Mouse (Mus musculus) hindbrain, embryonic 13.5 days (tissue): ENCODE results near the gene Pax4. TPM values are rescaled to one million over a fixed set of nuclear protein-coding genes. Genes with fewer than 3 reads are reported as not detected.

Experiments
- ATAC-seq: fragments of 200-750 bp; cut with Nextera tagmentation; 2 replicates; pipeline ENCODE4 v1.8.0; 2017; ENCODE audit warnings: moderate TSS enrichment; ENCODE audit not compliant: low FRiP score
- H3K27ac ChIP-seq: fragments of 300-500 bp; sonication (generic); 2 replicates; pipeline ENCODE4 v1.5.1; 2015; ENCODE audit warnings: inconsistent platforms, mild to moderate bottlenecking, moderate library complexity
- H3K27me3 ChIP-seq: fragments of 300-500 bp; sonication (generic); 2 replicates; pipeline ENCODE4 v1.6.1; 2015; ENCODE audit warnings: mild to moderate bottlenecking, inconsistent platforms
- H3K36me3 ChIP-seq: fragments of 300-500 bp; sonication (generic); 2 replicates; pipeline ENCODE4 v1.6.1; 2015; ENCODE audit warnings: mild to moderate bottlenecking, inconsistent platforms
- H3K4me1 ChIP-seq: fragments of 300-500 bp; sonication (generic); replicated peaks from 2 replicates; pipeline ENCODE4 v1.6.1; 2015; ENCODE audit warnings: inconsistent platforms
- H3K4me2 ChIP-seq: fragments of 300-500 bp; sonication (generic); 2 replicates; pipeline ENCODE4 v1.6.1; 2015; ENCODE audit warnings: inconsistent platforms, mild to moderate bottlenecking, moderate library complexity
- H3K4me3 ChIP-seq: fragments of 300-500 bp; sonication (generic); 2 replicates; pipeline ENCODE4 v1.5.1; 2015; ENCODE audit warnings: mild to moderate bottlenecking, inconsistent platforms
- H3K9ac ChIP-seq: fragments of 300-500 bp; sonication (generic); 2 replicates; pipeline ENCODE4 v1.6.1; 2015; ENCODE audit warnings: mild to moderate bottlenecking, inconsistent platforms
- H3K9me3 ChIP-seq: fragments of 300-500 bp; sonication (generic); 2 replicates; pipeline ENCODE4 v1.6.1; 2016; ENCODE audit warnings: inconsistent platforms
- WGBS: fragments of 180-500 bp; shearing (Covaris S2); methylation state at CpG from one replicate; pipeline ENCODE4 v1.1.7; 2015; 5-methylcytosine and 5-hydroxymethylcytosine counted together
- polyA plus RNA-seq: library from polyadenylated mRNA; unstranded; fragments of >200 nt; fragmentation: Nextera tagmentation; extraction: Ambion mirVana; gene quantifications from 2 replicates; pipeline ENCODE4 v1.2.1, GENCODE M21; 2015

Gene Pax4
- polyA plus RNA-seq, 1 experiment from 2014 or later, result not detected

DNA sequence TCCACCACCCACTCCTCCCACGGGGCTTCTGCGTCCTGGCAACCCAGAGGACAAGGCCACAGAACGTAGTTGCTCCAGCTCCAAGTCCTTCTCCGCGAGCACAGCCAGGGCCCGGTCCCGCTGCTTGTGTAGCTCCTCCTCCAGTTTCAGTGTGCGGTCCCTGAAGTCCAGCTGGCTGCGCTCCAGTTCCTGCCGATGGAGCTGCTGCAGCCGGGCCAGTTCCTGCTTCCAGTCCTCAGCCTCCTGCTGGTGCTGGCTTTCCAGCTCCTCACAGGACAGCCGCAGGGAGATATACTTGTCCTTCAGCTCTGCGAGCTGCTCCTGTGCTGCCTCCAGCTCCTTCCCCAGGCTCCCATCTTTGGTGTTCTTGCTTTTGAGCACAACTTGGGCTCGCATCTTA, 30.7 kb downstream of the Pax4 start:
- H3K9ac ChIP-seq, result no peak overlapping the region
- no peak for ATAC-seq
- WGBS, result 78% methylated on average over 14 of the region's 14 CpGs
- H3K4me3 ChIP-seq, result no peak overlapping the region
- H3K4me1 ChIP-seq, result peaks cover 51% of the 10 kb centered on the region
- H3K36me3 ChIP-seq, result peaks cover 47% of the 10 kb centered on the region
- no peak overlapping the region for H3K4me2 ChIP-seq
- no peak overlapping the region for H3K27ac ChIP-seq
- H3K27me3 ChIP-seq, result no peaks in the 10 kb centered on the region
- H3K9me3 ChIP-seq, result no peaks in the 10 kb centered on the region

DNA sequence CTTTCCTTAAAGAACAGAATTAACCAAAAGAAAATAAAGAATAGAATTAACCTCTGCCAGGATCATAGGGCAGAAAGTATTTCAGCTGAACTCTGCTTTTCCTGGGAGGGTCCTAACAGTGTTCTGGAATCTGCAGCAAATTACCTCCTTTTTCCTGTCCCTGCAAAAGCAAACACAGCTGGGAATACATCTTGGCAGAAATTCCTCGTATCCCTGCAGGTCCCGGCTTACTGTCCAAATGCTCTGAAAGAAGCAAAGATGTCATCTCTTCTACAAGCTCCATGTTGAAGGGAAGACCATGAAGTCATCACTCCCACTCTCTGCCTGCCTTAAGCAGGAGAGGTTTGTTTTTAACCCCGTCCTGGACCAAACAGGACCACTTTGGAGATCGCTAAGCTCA, 32.2 kb downstream of the Pax4 start:
- Histone ChIP-seq H3K36me3 (peaks cover 60% of the 10 kb centered on the region), H3K9ac (no peak overlapping the region), H3K4me3 (no peak overlapping the region), H3K4me1 (peaks cover 43% of the 10 kb centered on the region), H3K27me3 (no peaks in the 10 kb centered on the region), H3K4me2 (no peak overlapping the region), H3K27ac (no peak overlapping the region), H3K9me3 (no peaks in the 10 kb centered on the region)
- 65% methylated on average over 4 of the region's 4 CpGs for WGBS
- no peak for ATAC-seq

DNA sequence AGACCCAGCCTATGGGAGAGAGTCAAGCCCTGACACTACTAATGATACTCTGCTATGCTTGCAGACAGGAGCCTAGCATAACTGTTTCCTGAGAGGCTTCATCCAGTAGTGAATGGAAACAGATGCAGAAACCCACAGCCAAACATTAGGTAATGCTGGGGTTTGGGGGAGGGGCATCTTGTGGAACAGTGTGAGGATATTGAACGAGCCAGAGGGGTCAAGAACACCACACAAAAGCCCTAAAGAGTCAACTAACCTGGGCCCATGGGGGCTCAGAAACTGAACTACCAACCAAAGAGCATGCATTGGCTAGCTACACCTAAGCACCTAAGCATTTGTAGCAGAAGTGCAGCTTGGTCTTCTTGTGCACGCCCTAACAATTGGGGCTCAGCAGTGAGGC, 37.9 kb downstream of the Pax4 start:
- Histone ChIP-seq H3K4me2 (no peak overlapping the region), H3K36me3 (peaks cover 32% of the 10 kb centered on the region), H3K4me1 (no peaks in the 10 kb centered on the region), H3K9ac (no peak overlapping the region), H3K4me3 (no peak overlapping the region), H3K9me3 (no peaks in the 10 kb centered on the region), H3K27ac (no peak overlapping the region), H3K27me3 (no peaks in the 10 kb centered on the region)
- WGBS, result 83% methylated on average over 2 of the region's 2 CpGs
- no peak; the same call in 1 of the 2 replicates for ATAC-seq

DNA sequence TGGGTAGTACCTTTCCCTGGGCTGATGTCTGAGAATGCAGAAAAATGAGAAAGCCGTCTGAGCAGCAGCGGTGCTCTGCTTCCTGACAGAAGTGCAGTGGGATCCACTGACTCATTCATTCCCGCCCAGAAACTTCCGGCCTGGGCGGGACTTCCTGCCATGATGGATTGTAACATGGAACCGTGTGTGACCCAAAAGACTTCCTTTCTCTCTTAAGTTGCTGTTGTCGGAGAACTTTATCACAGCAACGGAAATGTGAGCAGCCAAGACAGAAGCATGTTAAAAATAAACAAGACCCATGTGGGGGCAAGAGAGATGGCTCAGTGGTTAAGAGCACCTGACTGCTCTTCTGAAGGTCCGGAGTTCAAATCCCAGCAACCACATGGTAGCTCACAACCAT, 39.1 kb downstream of the Pax4 start:
- H3K4me1 ChIP-seq, result no peaks in the 10 kb centered on the region
- H3K27me3 ChIP-seq, result no peaks in the 10 kb centered on the region
- no peak for ATAC-seq
- peaks cover 20% of the 10 kb centered on the region for H3K36me3 ChIP-seq
- no peaks in the 10 kb centered on the region for H3K9me3 ChIP-seq
- H3K4me3 ChIP-seq, result no peak overlapping the region
- no peak overlapping the region for H3K9ac ChIP-seq
- no peak overlapping the region for H3K4me2 ChIP-seq
- WGBS, result 92% methylated on average over 9 of the region's 9 CpGs
- H3K27ac ChIP-seq, result no peak overlapping the region

DNA sequence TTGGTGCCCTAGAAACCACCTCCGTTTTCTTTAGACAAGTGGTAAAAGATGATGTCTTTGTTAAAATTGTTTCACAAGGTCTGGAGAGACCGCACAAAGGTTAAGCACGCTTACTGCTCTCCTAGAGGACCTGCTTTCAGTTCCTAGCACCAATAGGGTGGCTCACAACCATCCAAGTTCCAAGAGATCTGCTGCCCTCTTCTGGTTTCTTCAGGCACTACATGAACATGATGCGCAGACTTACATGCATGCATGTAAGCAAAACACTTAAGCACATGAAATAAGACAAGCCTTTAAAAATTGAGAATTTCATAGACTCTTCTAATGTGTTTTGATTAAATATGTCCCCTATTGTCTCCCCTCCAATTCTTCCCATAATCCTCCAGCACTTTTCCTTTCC, 49.4 kb downstream of the Pax4 start:
- H3K9me3 ChIP-seq, result no peaks in the 10 kb centered on the region
- H3K4me1 ChIP-seq, result peaks cover 21% of the 10 kb centered on the region
- no peak overlapping the region for H3K4me2 ChIP-seq
- no peak for ATAC-seq
- peaks cover 14% of the 10 kb centered on the region for H3K27me3 ChIP-seq
- no peak overlapping the region for H3K27ac ChIP-seq
- H3K9ac ChIP-seq, result no peak overlapping the region
- H3K36me3 ChIP-seq, result no peaks in the 10 kb centered on the region
- no peak overlapping the region for H3K4me3 ChIP-seq
- 95% methylated on average over 4 of the region's 4 CpGs for WGBS

DNA sequence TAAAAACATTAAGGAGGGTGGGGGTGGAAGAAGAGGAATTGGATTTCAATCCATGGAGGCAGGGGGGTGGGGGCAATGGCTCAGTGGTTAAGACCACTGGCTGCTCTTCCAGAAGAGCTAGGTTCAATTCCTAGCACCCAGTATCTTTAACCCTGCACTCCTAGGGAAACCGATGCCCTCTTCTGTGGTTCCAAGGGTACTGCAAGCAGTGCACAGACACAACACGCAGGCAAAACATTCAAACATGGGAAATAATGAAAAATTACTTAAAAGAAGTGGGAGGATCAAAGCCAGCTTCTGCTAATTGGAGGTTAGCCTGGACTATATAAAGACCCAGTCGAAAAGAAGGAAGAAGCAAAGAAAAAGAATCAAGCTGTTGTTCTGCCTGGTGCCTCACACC, 50.4 kb downstream of the Pax4 start:
- Histone ChIP-seq H3K27ac (no peak overlapping the region), H3K4me1 (peaks cover 21% of the 10 kb centered on the region), H3K27me3 (peaks cover 14% of the 10 kb centered on the region), H3K36me3 (no peaks in the 10 kb centered on the region), H3K9me3 (no peaks in the 10 kb centered on the region), H3K9ac (no peak overlapping the region), H3K4me2 (no peak overlapping the region), H3K4me3 (no peak overlapping the region)
- ATAC-seq, result no peak
- WGBS, result 85% methylated on average over 3 of the region's 3 CpGs

DNA sequence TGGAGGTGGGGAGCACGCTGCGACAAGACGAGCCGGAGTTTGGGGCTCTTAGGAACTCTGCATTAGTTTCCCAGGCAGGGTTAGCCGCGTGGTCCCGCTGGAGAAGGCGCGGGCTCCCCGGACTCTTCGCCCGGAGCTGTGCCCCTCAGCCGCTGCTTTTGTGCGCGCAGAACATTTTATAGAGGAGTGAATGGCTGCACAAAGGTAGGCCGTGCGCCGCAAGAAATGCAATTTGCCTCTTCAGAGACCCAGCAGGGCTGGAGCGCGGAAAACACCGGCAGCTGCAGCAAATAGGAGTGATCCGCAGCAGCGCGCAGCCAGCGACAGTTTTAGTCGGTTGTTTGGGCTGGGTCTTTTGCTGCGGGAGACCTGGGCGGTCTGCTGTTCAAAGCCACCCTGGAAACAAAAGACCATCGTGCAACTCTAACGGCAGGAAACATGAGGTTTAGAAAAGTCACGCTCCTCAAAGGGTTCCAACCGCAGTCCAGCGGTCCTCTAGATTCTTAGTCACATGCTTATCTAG, 51.4 kb downstream of the Pax4 start, which contains the start of gene Zfp800:
Zfp800 (minus strand) TSS at position 325 of the 523 bp plus-strand sequence.
- Histone ChIP-seq H3K9me3 (no peaks in the 10 kb centered on the region), H3K9ac (peak within 1 kb of the TSS; percentile 71), H3K27me3 (peaks cover 14% of the 10 kb centered on the region), H3K4me2 (peak within 1 kb of the TSS; percentile 80), H3K36me3 (no peaks in the 10 kb centered on the region), H3K4me3 (peak within 1 kb of the TSS; percentile 49), H3K4me1 (peaks cover 21% of the 10 kb centered on the region), H3K27ac (peak within 1 kb of the TSS; percentile 62; the same call in 1 of the 2 replicates)
- under 1% methylated on average over 33 of the region's 33 CpGs for WGBS
- ATAC-seq, result peak; percentile 52

DNA sequence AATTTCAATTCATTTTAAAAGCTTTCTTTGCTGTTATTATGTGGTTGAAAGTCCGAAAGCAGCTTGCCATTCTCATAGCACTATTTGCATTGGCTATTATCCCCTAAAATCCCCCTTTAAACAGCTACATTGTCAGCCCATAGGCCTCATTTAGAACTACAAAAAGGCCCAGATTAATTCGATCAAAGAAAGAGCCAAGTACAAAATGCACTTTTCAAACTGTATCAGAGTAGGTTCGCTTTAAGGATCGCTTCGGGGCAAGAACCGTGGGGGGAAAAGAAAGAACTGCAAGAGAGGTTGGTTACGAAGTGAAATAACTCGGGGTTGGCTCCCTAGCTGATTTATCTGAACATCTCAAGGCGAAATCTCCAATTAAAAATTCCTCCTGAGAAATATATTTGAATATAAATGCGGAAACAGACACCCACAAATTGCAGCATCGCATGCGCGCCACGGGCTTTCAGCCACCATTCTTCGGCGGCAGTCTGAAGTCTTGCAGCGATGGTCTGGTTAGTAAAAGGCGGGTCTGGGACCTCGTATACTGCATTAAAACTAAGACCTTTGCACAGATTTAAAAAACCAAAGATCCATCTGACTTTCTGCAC, 52.2 kb downstream of the Pax4 start:
- peak overlapping the region; percentile 80 for H3K4me2 ChIP-seq

DNA sequence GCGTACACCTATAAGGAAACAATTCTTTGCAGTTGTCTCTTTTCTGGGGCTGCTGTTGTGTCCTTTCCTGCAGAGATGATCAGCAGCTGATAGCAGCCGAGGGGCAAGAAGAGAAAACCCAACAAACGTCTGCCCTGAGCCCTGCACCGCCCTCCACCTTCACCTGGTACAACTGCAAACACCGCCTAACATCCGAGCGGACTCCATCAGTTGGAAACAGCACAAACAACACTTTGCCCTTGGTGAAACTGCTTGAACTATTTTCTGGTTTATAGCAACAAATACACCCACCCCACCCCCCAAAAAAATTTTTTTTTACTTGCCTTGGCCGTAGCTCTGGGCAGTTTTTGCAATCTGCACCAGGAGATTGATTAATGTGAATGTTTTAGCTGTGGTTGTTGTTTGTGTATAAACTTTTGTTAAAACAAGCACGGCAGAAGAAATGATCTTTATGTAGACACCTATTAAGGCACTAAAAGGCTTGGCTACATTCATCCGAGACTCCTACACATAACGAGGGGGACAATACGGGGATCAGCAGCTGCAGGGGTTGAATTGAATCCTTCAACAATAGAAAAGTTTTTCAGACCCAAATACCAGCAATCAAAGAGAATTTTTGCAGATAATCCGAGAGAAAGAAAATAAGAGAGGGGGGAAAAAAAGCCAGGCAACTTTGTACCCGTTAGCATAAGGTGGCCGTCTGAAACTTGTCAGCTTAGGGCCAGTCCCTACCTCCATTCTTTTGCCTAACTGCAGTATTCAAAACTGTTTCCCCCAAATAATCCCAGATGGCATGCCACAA, 52.9 kb downstream of the Pax4 start:
- ATAC-seq, result no peak
- Histone ChIP-seq H3K4me2 (peak overlapping the region; percentile 80), H3K27me3 (peaks cover 14% of the 10 kb centered on the region), H3K4me3 (peak overlapping the region; percentile 49), H3K36me3 (no peaks in the 10 kb centered on the region), H3K9ac (peak overlapping the region; percentile 71), H3K27ac (no peak overlapping the region), H3K9me3 (no peaks in the 10 kb centered on the region), H3K4me1 (peaks cover 21% of the 10 kb centered on the region)
- WGBS, result 21% methylated on average over 15 of the region's 15 CpGs

More for the DNA sequence above, 52.2 kb downstream of the Pax4 start:
- no peak; the same call in 1 of the 2 replicates for ATAC-seq
- Histone ChIP-seq H3K4me3 (peak overlapping the region; percentile 49), H3K27ac (no peak overlapping the region), H3K9ac (peak overlapping the region; percentile 71), H3K9me3 (no peaks in the 10 kb centered on the region), H3K27me3 (peaks cover 14% of the 10 kb centered on the region), H3K36me3 (no peaks in the 10 kb centered on the region), H3K4me1 (peaks cover 21% of the 10 kb centered on the region)
- under 1% methylated on average over 19 of the region's 19 CpGs for WGBS

Other genes starting within 250 kb of the Pax4 start
- gene Zfp800, start 51.3 kb downstream of the Pax4 start, polyA plus RNA-seq, result 21.5 and 23.0 TPM in 2 replicates
- 401 and 406 TPM in 2 replicates for gene Arf5, start 25.8 kb downstream of the Pax4 start, polyA plus RNA-seq
- not detected in 2 replicates for gene Fscn3, start 21.6 kb downstream of the Pax4 start, polyA plus RNA-seq
- 12.0 and 13.8 TPM in 2 replicates for gene Gcc1, start 21.0 kb downstream of the Pax4 start, polyA plus RNA-seq
- 81.2 and 85.6 TPM in 2 replicates for gene Snd1, start 25.8 kb upstream of the Pax4 start, polyA plus RNA-seq